Mouse (Mus musculus) kidney, embryonic 15.5 days (tissue): ENCODE results near the gene Uba52. TPM values are rescaled to one million over a fixed set of nuclear protein-coding genes. Genes with fewer than 3 reads are reported as not detected.

ENCODE experiments used
- ATAC-seq: fragments of 200-750 bp; cut with Nextera tagmentation; replicated peaks from 2 replicates; pipeline ENCODE4 v1.8.0; 2017; ENCODE audit warnings: moderate TSS enrichment; ENCODE audit not compliant: low FRiP score
- H3K27ac ChIP-seq: fragments of 300-500 bp; sonication (generic); 2 replicates; pipeline ENCODE4 v1.5.1; 2015; ENCODE audit warnings: mild to moderate bottlenecking, inconsistent platforms
- H3K27me3 ChIP-seq: fragments of 300-500 bp; sonication (generic); 2 replicates; pipeline ENCODE4 v1.6.1; 2015; ENCODE audit warnings: inconsistent platforms
- H3K36me3 ChIP-seq: fragments of 300-500 bp; sonication (generic); 2 replicates; pipeline ENCODE4 v1.6.1; 2015; ENCODE audit warnings: inconsistent platforms
- H3K4me1 ChIP-seq: fragments of 300-500 bp; sonication (generic); 2 replicates; pipeline ENCODE4 v1.6.1; 2015; ENCODE audit warnings: inconsistent platforms
- H3K4me2 ChIP-seq: fragments of 300-500 bp; sonication (generic); 2 replicates; pipeline ENCODE4 v1.6.1; 2015; ENCODE audit warnings: moderate library complexity, mild to moderate bottlenecking, inconsistent platforms
- H3K4me3 ChIP-seq: fragments of 300-500 bp; sonication (generic); replicated peaks from 2 replicates; pipeline ENCODE4 v1.5.1; 2015; ENCODE audit warnings: mild to moderate bottlenecking, inconsistent platforms
- H3K9ac ChIP-seq: fragments of 300-500 bp; sonication (generic); 2 replicates; pipeline ENCODE4 v1.6.1; 2015; ENCODE audit warnings: mild to moderate bottlenecking, inconsistent platforms
- H3K9me3 ChIP-seq: fragments of 300-500 bp; sonication (generic); replicated peaks from 2 replicates; pipeline ENCODE4 v1.6.1; 2016; ENCODE audit warnings: inconsistent platforms
- WGBS: fragments of 180-500 bp; shearing (Covaris S2); methylation state at CpG from one replicate; pipeline ENCODE4 v1.1.7; 2015; ENCODE audit warnings: mixed read lengths; 5-methylcytosine and 5-hydroxymethylcytosine counted together
- polyA plus RNA-seq: library from polyadenylated mRNA; unstranded; fragments of >200 nt; fragmentation: Nextera tagmentation; extraction: Ambion mirVana; gene quantifications from 2 replicates; pipeline ENCODE4 v1.2.1, GENCODE M21; 2015

The Uba52 gene
- polyA plus RNA-seq = 954 and 1,022 TPM in 2 replicates

GRCm38 (mm10) chr8:70510228-70510915, at the start of gene Uba52:
TSS of gene Uba52 (minus strand) at chr8:70510801.
- ATAC-seq = peak; percentile 85
- H3K36me3 ChIP-seq = peaks cover 49% of the 10 kb centered on the region
- H3K9me3 ChIP-seq = no peaks in the 10 kb centered on the region
- H3K4me3 ChIP-seq = peak within 1 kb of the TSS; percentile 90
- H3K4me1 ChIP-seq = peaks cover 42% of the 10 kb centered on the region
- H3K27me3 ChIP-seq = no peaks in the 10 kb centered on the region
- WGBS = 1% methylated on average over 74 of the region's 74 CpGs
- H3K9ac ChIP-seq = peak within 1 kb of the TSS; percentile 99
- H3K4me2 ChIP-seq = peak within 1 kb of the TSS; percentile 80
- H3K27ac ChIP-seq = peak within 1 kb of the TSS; percentile 97

GRCm38 (mm10) chr8:70560096-70560495, 49.5 kb upstream of the Uba52 start:
- H3K4me3 ChIP-seq = no peak overlapping the region
- H3K4me1 ChIP-seq = peaks cover 58% of the 10 kb centered on the region
- no peaks in the 10 kb centered on the region for H3K27me3 ChIP-seq
- no peaks in the 10 kb centered on the region for H3K9me3 ChIP-seq
- H3K9ac ChIP-seq = no peak overlapping the region
- peak; percentile 49; the same call in 1 of the 2 replicates for ATAC-seq
- no peak overlapping the region for H3K4me2 ChIP-seq
- H3K27ac ChIP-seq = peak overlapping the region; percentile 85
- WGBS = 74% methylated on average over 2 of the region's 2 CpGs
- H3K36me3 ChIP-seq = 0 out of 2 replicates have a peak, but pooled peaks cover 6% of the 10 kb centered on the region

GRCm38 (mm10) chr8:70558983-70559382, 48.4 kb upstream of the Uba52 start:
- WGBS = 82% methylated on average over 3 of the region's 3 CpGs
- peaks cover 51% of the 10 kb centered on the region for H3K4me1 ChIP-seq
- no peak overlapping the region for H3K27ac ChIP-seq
- H3K4me2 ChIP-seq = no peak overlapping the region
- no peaks in the 10 kb centered on the region for H3K9me3 ChIP-seq
- H3K4me3 ChIP-seq = no peak overlapping the region
- 0 out of 2 replicates have a peak, but pooled peaks cover 6% of the 10 kb centered on the region for H3K36me3 ChIP-seq
- H3K27me3 ChIP-seq = no peaks in the 10 kb centered on the region
- H3K9ac ChIP-seq = no peak overlapping the region
- ATAC-seq = no peak

- no peak overlapping the region for H3K4me2 ChIP-seq
- H3K27ac ChIP-seq = 0 out of 2 replicates have a peak overlapping the region, but pooled peaks have one; percentile 18
- H3K4me3 ChIP-seq = no peak overlapping the region
- no peak overlapping the region for H3K9ac ChIP-seq
- H3K4me1 ChIP-seq = peaks cover 56% of the 10 kb centered on the region
- ATAC-seq = no peak
- H3K36me3 ChIP-seq = 0 out of 2 replicates have a peak, but pooled peaks cover 6% of the 10 kb centered on the region
- no peaks in the 10 kb centered on the region for H3K27me3 ChIP-seq
- 61% methylated on average over 4 of the region's 4 CpGs for WGBS
- H3K9me3 ChIP-seq = no peaks in the 10 kb centered on the region
These were observed 47.7 kb upstream of the Uba52 start for GRCm38 (mm10) chr8:70558334-70558733.

- peaks cover 51% of the 10 kb centered on the region for H3K4me1 ChIP-seq
- no peak for ATAC-seq
- H3K9ac ChIP-seq = no peak overlapping the region
- H3K27me3 ChIP-seq = no peaks in the 10 kb centered on the region
- no peaks in the 10 kb centered on the region for H3K9me3 ChIP-seq
- H3K36me3 ChIP-seq = 0 out of 2 replicates have a peak, but pooled peaks cover 6% of the 10 kb centered on the region
- H3K4me3 ChIP-seq = no peak overlapping the region
- 87% methylated on average over 4 of the region's 4 CpGs for WGBS
- no peak overlapping the region for H3K4me2 ChIP-seq
- no peak overlapping the region for H3K27ac ChIP-seq
These were observed 44.6 kb upstream of the Uba52 start for GRCm38 (mm10) chr8:70555079-70555747.

GRCm38 (mm10) chr8:70553740-70554139, 43.1 kb upstream of the Uba52 start:
- no peak for ATAC-seq
- Histone ChIP-seq H3K4me1 (peaks cover 41% of the 10 kb centered on the region), H3K36me3 (0 out of 2 replicates have a peak, but pooled peaks cover 8% of the 10 kb centered on the region), H3K9ac (no peak overlapping the region), H3K9me3 (no peaks in the 10 kb centered on the region), H3K4me3 (no peak overlapping the region), H3K4me2 (no peak overlapping the region), H3K27ac (peak overlapping the region; percentile 37), H3K27me3 (no peaks in the 10 kb centered on the region)

GRCm38 (mm10) chr8:70552836-70553235, 42.2 kb upstream of the Uba52 start:
- Histone ChIP-seq H3K27ac (peak overlapping the region; percentile 32; the same call in 1 of the 2 replicates), H3K36me3 (0 out of 2 replicates have a peak, but pooled peaks cover 8% of the 10 kb centered on the region), H3K9me3 (no peaks in the 10 kb centered on the region), H3K4me1 (peaks cover 38% of the 10 kb centered on the region), H3K9ac (no peak overlapping the region), H3K4me3 (no peak overlapping the region), H3K4me2 (no peak overlapping the region), H3K27me3 (no peaks in the 10 kb centered on the region)
- WGBS = 38% methylated on average over 1 of the region's 1 CpGs
- 0 out of 2 replicates have a peak, but pooled peaks have one; percentile 20 for ATAC-seq

GRCm38 (mm10) chr8:70551558-70552161, 41.1 kb upstream of the Uba52 start:
- no peak overlapping the region for H3K9ac ChIP-seq
- no peak overlapping the region for H3K4me2 ChIP-seq
- no peaks in the 10 kb centered on the region for H3K9me3 ChIP-seq
- 0 out of 2 replicates have a peak, but pooled peaks cover 2% of the 10 kb centered on the region for H3K36me3 ChIP-seq
- H3K27me3 ChIP-seq = no peaks in the 10 kb centered on the region
- no peak overlapping the region for H3K4me3 ChIP-seq
- peaks cover 42% of the 10 kb centered on the region for H3K4me1 ChIP-seq
- peak overlapping the region; percentile 7; the same call in 1 of the 2 replicates for H3K27ac ChIP-seq
- WGBS = 38% methylated on average over 3 of the region's 3 CpGs
- ATAC-seq = no peak

- no peak for ATAC-seq
- no peak overlapping the region for H3K4me3 ChIP-seq
These were observed 39.0 kb upstream of the Uba52 start for GRCm38 (mm10) chr8:70549412-70550184.

GRCm38 (mm10) chr8:70547762-70548161, 37.2 kb upstream of the Uba52 start:
- 91% methylated on average over 6 of the region's 6 CpGs for WGBS
- Histone ChIP-seq H3K9ac (no peak overlapping the region), H3K27ac (no peak overlapping the region), H3K4me2 (no peak overlapping the region), H3K9me3 (no peaks in the 10 kb centered on the region), H3K36me3 (0 out of 2 replicates have a peak, but pooled peaks cover 2% of the 10 kb centered on the region), H3K4me3 (no peak overlapping the region), H3K27me3 (no peaks in the 10 kb centered on the region), H3K4me1 (peaks cover 44% of the 10 kb centered on the region)
- ATAC-seq = no peak

More at GRCm38 (mm10) chr8:70549412-70550184, 39.0 kb upstream of the Uba52 start:
- Histone ChIP-seq H3K9me3 (no peaks in the 10 kb centered on the region), H3K4me2 (no peak overlapping the region), H3K4me1 (peaks cover 48% of the 10 kb centered on the region), H3K27me3 (no peaks in the 10 kb centered on the region), H3K27ac (no peak overlapping the region), H3K36me3 (0 out of 2 replicates have a peak, but pooled peaks cover 2% of the 10 kb centered on the region), H3K9ac (no peak overlapping the region)
- WGBS = 89% methylated on average over 10 of the region's 10 CpGs

- H3K9ac ChIP-seq = no peak overlapping the region
- 0 out of 2 replicates have a peak, but pooled peaks cover 2% of the 10 kb centered on the region for H3K36me3 ChIP-seq
- WGBS = 71% methylated on average over 4 of the region's 4 CpGs
- no peak overlapping the region for H3K4me3 ChIP-seq
- ATAC-seq = no peak
- H3K27ac ChIP-seq = no peak overlapping the region
- no peak overlapping the region for H3K4me2 ChIP-seq
- H3K27me3 ChIP-seq = no peaks in the 10 kb centered on the region
- peaks cover 38% of the 10 kb centered on the region for H3K4me1 ChIP-seq
- no peaks in the 10 kb centered on the region for H3K9me3 ChIP-seq
These were observed 35.8 kb upstream of the Uba52 start for GRCm38 (mm10) chr8:70546412-70546811.
